ENCODE assay signal across 8 mouse cellular contexts in the genomic region with DNA sequence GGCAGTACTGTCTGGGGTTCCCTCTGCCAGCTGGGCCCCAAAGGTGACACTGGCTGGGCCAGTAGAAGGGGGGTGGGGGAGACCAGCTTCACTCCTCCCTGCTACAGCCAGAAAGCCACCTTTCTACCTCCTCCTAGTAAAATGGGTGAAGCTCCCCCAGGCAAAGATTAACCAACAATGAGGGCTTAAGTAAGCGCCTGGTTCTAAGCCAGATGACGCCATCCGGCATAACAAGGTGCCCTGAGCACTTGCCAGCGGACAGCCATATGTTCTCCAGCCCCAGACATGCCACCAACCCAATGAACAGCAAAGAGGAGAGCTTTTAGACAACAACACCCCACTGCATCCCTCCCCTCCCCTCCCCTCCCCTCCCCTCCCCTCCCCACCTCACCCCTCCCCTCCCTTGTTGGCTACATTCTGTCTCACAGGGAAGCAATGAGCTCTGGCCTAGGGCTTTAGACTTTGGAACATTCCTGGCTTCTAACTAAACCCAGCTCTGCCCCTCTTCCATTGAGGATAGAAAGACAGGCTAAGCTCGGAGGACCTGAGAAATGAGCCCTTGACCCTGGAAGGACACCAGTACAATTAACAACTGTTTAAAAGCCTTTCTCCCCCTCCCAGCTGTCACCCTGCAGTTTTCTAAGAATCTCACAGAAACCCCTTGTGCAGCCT. TPM values are rescaled to one million over a fixed set of nuclear protein-coding genes. Genes with fewer than 3 reads are reported as not detected.
DNase-seq lines count a peak whose midpoint lies in the region; ATAC-seq and TF ChIP-seq lines count a peak whose summit lies in the region.

No protein-coding gene starts in this region.

- WGBS in forebrain, embryonic 10.5 days: 40% methylated on average over 5 of the region's 5 CpGs
- 33% methylated on average over 5 of the region's 5 CpGs for WGBS in kidney, postnatal 0 days

- no peaks in the 10 kb centered on the region for H3K9me3 ChIP-seq in forebrain, embryonic 10.5 days
- H3K9me3 ChIP-seq in kidney, postnatal 0 days (replicated peaks; ENCODE audit: low read length): no peaks in the 10 kb centered on the region

- peak; percentile 29; the same call in 1 of the 2 replicates for ATAC-seq in kidney, postnatal 0 days (replicated peaks; ENCODE audit: low FRiP score, low read depth)

- peaks cover 23% of the 10 kb centered on the region for H3K27me3 ChIP-seq in forebrain, embryonic 10.5 days (ENCODE audit: poor library complexity, severe bottlenecking)
- H3K27me3 ChIP-seq in kidney, postnatal 0 days (ENCODE audit: insufficient read depth, low read length): no peaks in the 10 kb centered on the region

- intact Hi-C loops in left cerebral cortex, postnatal 36 days (cut with DNase I): no loop called here

- H3K27ac ChIP-seq in forebrain, embryonic 10.5 days: peak overlapping the region; percentile 88
- H3K27ac ChIP-seq in kidney, postnatal 0 days: peak overlapping the region; percentile 73

- H3K4me2 ChIP-seq in kidney, postnatal 0 days (ENCODE audit: low read length): no peak overlapping the region

- H3K4me3 ChIP-seq in forebrain, embryonic 10.5 days: no peak overlapping the region
- H3K4me3 ChIP-seq in kidney, postnatal 0 days (replicated peaks; ENCODE audit: low read depth, low read length): no peak overlapping the region

- no peak for TF ChIP-seq CTCF in kidney, postnatal 0 days (IDR thresholded peaks at IDR 0.05; ENCODE audit: low read depth)

- H3K4me1 ChIP-seq in forebrain, embryonic 10.5 days: peaks cover 59% of the 10 kb centered on the region
- peaks cover 20% of the 10 kb centered on the region for H3K4me1 ChIP-seq in kidney, postnatal 0 days (replicated peaks; ENCODE audit: insufficient read depth, low read length)

- H3K36me3 ChIP-seq in forebrain, embryonic 10.5 days (replicated peaks): no peaks in the 10 kb centered on the region
- H3K36me3 ChIP-seq in kidney, postnatal 0 days (ENCODE audit: insufficient read depth, low read length): no peaks in the 10 kb centered on the region

- DNase-seq in embryo, embryonic 10.5 days (ENCODE audit: low spot score): peak; percentile 60
- DNase-seq in embryo, embryonic 11 days: no peak
- DNase-seq in forebrain, embryonic 10.5 days (ENCODE audit: extremely low spot score, low spot score): no peak
- peak; percentile 30 for DNase-seq in kidney, postnatal 0 days (ENCODE audit: low spot score)
- DNase-seq in lung, postnatal 4 days: peak; percentile 43 to 57
- DNase-seq in urinary bladder, postnatal 25 days (ENCODE audit: low spot score): no peak
- DNase-seq in left cerebral cortex, postnatal 36 days (ENCODE audit: low spot score in 2 of 2): no peak
- no peak for DNase-seq in urinary bladder, postnatal 14 days (ENCODE audit: low spot score)

- H3K9ac ChIP-seq in kidney, postnatal 0 days (ENCODE audit: low read depth, low read length): no peak overlapping the region

RNA-seq across cellular contexts. Expression of a gene that starts 42.0 kb away (rescaled TPM):
- 2.4 and 2.6 TPM in 2 replicates for polyA plus RNA-seq in forebrain, embryonic 10.5 days (2016; fragmentation: Nextera tagmentation; extraction: Ambion mirVana)
- 2.9 TPM in 2 replicates for polyA plus RNA-seq in kidney, postnatal 0 days (2015; fragmentation: Nextera tagmentation; extraction: Ambion mirVana)
- 1 to 10 TPM; 3.4 to 4.3 TPM for total RNA-seq in left cerebral cortex, postnatal 36 days (2021)

Comparison
In these comparisons a context has a peak if more than half of its experiments do, and no peak if none do; other contexts are left out.
1. DNase-seq: peak in embryo, embryonic 10.5 days (single experiment), kidney, postnatal 0 days (single experiment) and lung, postnatal 4 days (2 of 2); none in embryo, embryonic 11 days (single experiment), forebrain, embryonic 10.5 days (single experiment), urinary bladder, postnatal 25 days (single experiment), left cerebral cortex, postnatal 36 days (0 of 2) and urinary bladder, postnatal 14 days (single experiment).